Mouse (Mus musculus) neutrophil, adult 59 days (primary cell): ENCODE measurements around the gene Prf1. TPM values are rescaled to one million over a fixed set of nuclear protein-coding genes. Genes with fewer than 3 reads are reported as not detected.

ENCODE experiments used
- total RNA-seq, 2 experiments: library from RNA; stranded (reverse); gene quantifications; 1 replicate in 1 of 2; 2 replicates in 1 of 2; pipeline ENCODE4 v1.2.4; 2023

The Prf1 gene
- total RNA-seq = not detected

DNA sequence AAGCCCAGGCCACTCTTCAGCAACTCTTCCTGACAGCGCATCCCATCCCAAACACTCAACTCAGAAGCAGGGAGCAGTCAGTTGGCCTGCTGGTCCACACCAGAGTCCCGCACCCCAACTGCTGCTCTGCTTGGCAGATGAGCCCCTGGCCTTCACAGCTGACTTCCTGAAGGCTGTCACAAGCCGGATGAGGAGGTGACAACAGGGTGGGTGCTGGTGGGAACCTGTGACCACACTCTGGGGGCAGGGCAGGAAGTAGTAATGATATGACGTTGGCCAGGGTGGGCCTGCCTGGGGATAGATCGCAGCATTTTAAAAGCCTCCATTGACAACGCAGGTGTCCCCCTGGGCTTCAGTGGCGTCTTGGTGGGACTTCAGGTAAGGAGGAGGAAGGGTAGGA is at the start of gene Prf1:
Gene Prf1 (plus strand): TSS at position 357 of the 400 bp plus-strand sequence.

DNA sequence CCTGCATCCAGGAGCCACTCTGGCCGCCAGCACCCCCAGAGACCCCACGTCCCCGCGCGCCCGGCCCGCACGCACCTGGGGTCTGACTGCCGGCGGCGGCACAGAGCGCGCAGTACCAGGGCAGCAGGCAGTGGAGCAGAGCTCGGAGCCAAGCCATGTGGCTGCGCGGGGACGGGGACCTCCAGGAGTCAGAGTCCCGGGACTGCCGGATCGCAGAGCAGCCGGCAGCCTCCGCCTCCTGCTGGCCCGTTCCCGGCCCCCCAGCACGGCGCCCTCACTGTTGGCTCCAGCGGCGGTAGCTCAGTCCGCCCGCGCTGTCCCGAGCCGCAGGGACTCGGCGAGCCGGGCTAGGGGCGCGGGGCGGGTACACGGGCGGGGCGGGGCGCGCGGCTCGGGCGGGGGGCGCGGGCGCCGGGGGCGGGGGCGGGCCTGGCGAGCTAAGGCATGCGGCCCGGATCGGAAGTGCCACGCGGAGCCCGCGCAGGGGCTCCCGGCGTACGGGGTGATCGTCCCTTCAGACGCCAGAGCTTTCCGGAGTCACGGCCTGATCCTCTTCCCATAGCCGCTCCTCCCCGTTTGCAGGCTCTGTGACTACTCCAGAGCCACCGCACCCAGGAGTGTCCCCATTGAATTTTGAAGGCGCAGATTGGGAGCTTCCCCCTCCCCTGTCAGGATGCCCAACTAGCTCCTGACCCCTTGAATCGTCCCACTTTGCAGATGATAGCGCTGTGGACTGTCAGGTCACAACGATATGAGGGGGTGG is 24.4 kb upstream of the Prf1 start, which contains the start of gene Adamts14:
Gene Adamts14 (minus strand): TSS at position 358 of the 763 bp plus-strand sequence.

Other genes starting within 250 kb of the Prf1 start
- under 1 TPM; 0.47 to 0.68 TPM for gene Pcbd1, start 208.5 kb upstream of the Prf1 start, total RNA-seq
- gene Sgpl1, start 150.1 kb upstream of the Prf1 start, total RNA-seq = 100 to 1,000 TPM in 1 of 2 experiments, 10 to 100 TPM in 1; 99.9 to 117 TPM
- gene Tbata, start 125.9 kb upstream of the Prf1 start, total RNA-seq = not detected
- gene Adamts14, start 24.4 kb upstream of the Prf1 start, total RNA-seq = under 1 TPM; 0.11 to 0.20 TPM
- gene Pald1, start 85.7 kb downstream of the Prf1 start, total RNA-seq = under 1 TPM; 0.20 to 0.29 TPM
- gene Nodal, start 120.1 kb downstream of the Prf1 start, total RNA-seq = not detected
- gene Eif4ebp2, start 154.8 kb downstream of the Prf1 start, total RNA-seq = 100 to 1,000 TPM; 135 to 146 TPM
- 1 to 10 TPM; 7.4 to 9.7 TPM for gene Lrrc20, start 178.0 kb downstream of the Prf1 start, total RNA-seq